Mouse (Mus musculus) E14TG2a.4 (cell line): ENCODE data around the gene Tcp11l1.

ENCODE experiments used
- CTCF ChIP-seq: conservative IDR thresholded peaks from 2 replicates; pipeline ENCODE4 v1.5.1; 2014; ENCODE audit warnings: low read length
- NANOG ChIP-seq: IDR thresholded peaks from 2 replicates; pipeline ENCODE4 v1.6.1; 2014; ENCODE audit warnings: borderline replicate concordance, low read length, mixed read lengths

- TF ChIP-seq CTCF (no peak), NANOG (no peak)
These were observed 31.2 kb upstream of the Tcp11l1 start for GRCm38 (mm10) chr2:104743160-104743559.
